Mouse (Mus musculus) small intestine, adult 2 months (tissue): Measurements from ENCODE around the gene Atg101. TPM values are rescaled to one million over a fixed set of nuclear protein-coding genes. Genes with fewer than 3 reads are reported as not detected.
A peak's percentile ranks its signal among the peaks of the same experiment; 100 is the strongest.

Experiments
- H3K27ac ChIP-seq: fragments of 200-500 bp; 2 replicates; pipeline ENCODE4 v1.5.1; 2012; ENCODE audit warnings: low read depth, low read length, control low read depth, inconsistent platforms; ENCODE audit not compliant: insufficient read depth
- H3K27me3 ChIP-seq: fragments of 200-500 bp; 2 replicates; pipeline ENCODE4 v1.6.1; 2012; ENCODE audit warnings: mild to moderate bottlenecking, moderate library complexity, low read length, inconsistent platforms; ENCODE audit not compliant: control insufficient read depth, insufficient read depth
- H3K36me3 ChIP-seq: fragments of 200-500 bp; 2 replicates; pipeline ENCODE4 v1.6.1; 2012; ENCODE audit warnings: mild to moderate bottlenecking, low read length, control low read depth, inconsistent platforms; ENCODE audit not compliant: control insufficient read depth, insufficient read depth
- H3K4me1 ChIP-seq: fragments of 200-500 bp; 2 replicates; pipeline ENCODE4 v1.6.1; 2012; ENCODE audit warnings: low read length, inconsistent platforms, mixed read lengths; ENCODE audit not compliant: control insufficient read depth, insufficient read depth, insufficient read length
- H3K4me3 ChIP-seq: fragments of 200-500 bp; 2 replicates; pipeline ENCODE4 v1.5.1; 2012; ENCODE audit warnings: low read depth, mild to moderate bottlenecking, control low read depth, inconsistent platforms, low read length, moderate library complexity
- CTCF ChIP-seq: fragments of 200-500 bp; IDR thresholded peaks from 2 replicates; pipeline ENCODE4 v1.5.1; 2012; ENCODE audit warnings: low read depth, mild to moderate bottlenecking, control low read depth, inconsistent platforms, low read length, moderate library complexity, mixed read lengths; ENCODE audit not compliant: insufficient replicate concordance, insufficient read length; ENCODE audit errors: extremely low read depth
- POLR2A ChIP-seq: fragments of 200-500 bp; IDR thresholded peaks from 2 replicates; pipeline ENCODE4 v1.6.1; 2012; ENCODE audit warnings: low read depth, mild to moderate bottlenecking, control low read depth, inconsistent platforms, low read length, moderate library complexity
- WGBS: fragments of 180-500 bp; shearing (Covaris S2); methylation state at CpG from one replicate; pipeline ENCODE4 v1.1.7; 2018; 5-methylcytosine and 5-hydroxymethylcytosine counted together
- polyA plus RNA-seq: library from polyadenylated mRNA; depleted of rRNA; stranded (reverse); fragments of >200 nt; gene quantifications from 2 replicates; pipeline ENCODE4 v1.2.3, GENCODE M21; 2012

The Atg101 gene
- polyA plus RNA-seq, 1 experiment, result 38.4 TPM

GRCm38 (mm10) chr15:101240799-101241204 lies 43.3 kb upstream of the Atg101 start:
- TF ChIP-seq POLR2A, result no peak
- peak; percentile 84; the same call in 1 of the 2 replicates for TF ChIP-seq CTCF
- Histone ChIP-seq H3K27ac (0 out of 2 replicates have a peak overlapping the region, but pooled peaks have one; percentile 18), H3K36me3 (no peaks in the 10 kb centered on the region), H3K4me1 (peaks cover 4% of the 10 kb centered on the region), H3K4me3 (peak overlapping the region; percentile 39), H3K27me3 (no peaks in the 10 kb centered on the region)
- 1% methylated on average over 10 of the region's 10 CpGs for WGBS

GRCm38 (mm10) chr15:101241236-101241635 lies 42.8 kb upstream of the Atg101 start:
- WGBS, result 34% methylated on average over 9 of the region's 9 CpGs
- 0 out of 2 replicates have a peak overlapping the region, but pooled peaks have one; percentile 18 for H3K27ac ChIP-seq
- peaks cover 2% of the 10 kb centered on the region for H3K4me1 ChIP-seq
- no peaks in the 10 kb centered on the region for H3K36me3 ChIP-seq
- H3K27me3 ChIP-seq, result no peaks in the 10 kb centered on the region
- TF ChIP-seq POLR2A (no peak), CTCF (no peak)
- no peak overlapping the region for H3K4me3 ChIP-seq

- peaks cover 1% of the 10 kb centered on the region for H3K4me1 ChIP-seq
- 81% methylated on average over 9 of the region's 9 CpGs for WGBS
- TF ChIP-seq POLR2A, result no peak
- no peak for TF ChIP-seq CTCF
- no peak overlapping the region for H3K27ac ChIP-seq
- H3K36me3 ChIP-seq, result no peaks in the 10 kb centered on the region
- H3K27me3 ChIP-seq, result no peaks in the 10 kb centered on the region
- no peak overlapping the region for H3K4me3 ChIP-seq
Measured at GRCm38 (mm10) chr15:101241853-101242252, 42.2 kb upstream of the Atg101 start.

- Histone ChIP-seq H3K27me3 (no peaks in the 10 kb centered on the region), H3K4me3 (no peak overlapping the region), H3K36me3 (no peaks in the 10 kb centered on the region), H3K27ac (no peak overlapping the region), H3K4me1 (peaks cover 4% of the 10 kb centered on the region)
- peak; percentile 56; the same call in 1 of the 2 replicates for TF ChIP-seq CTCF
- no peak for TF ChIP-seq POLR2A
- 22% methylated on average over 8 of the region's 8 CpGs for WGBS
Measured at GRCm38 (mm10) chr15:101242645-101243044, 41.4 kb upstream of the Atg101 start.

- H3K36me3 ChIP-seq, result no peaks in the 10 kb centered on the region
- H3K4me3 ChIP-seq, result no peak overlapping the region
- 66% methylated on average over 3 of the region's 3 CpGs for WGBS
- peaks cover 4% of the 10 kb centered on the region for H3K4me1 ChIP-seq
- H3K27me3 ChIP-seq, result no peaks in the 10 kb centered on the region
- H3K27ac ChIP-seq, result 0 out of 2 replicates have a peak overlapping the region, but pooled peaks have one; percentile 1
- TF ChIP-seq POLR2A, result no peak
- no peak for TF ChIP-seq CTCF
Measured at GRCm38 (mm10) chr15:101244012-101244411, 40.1 kb upstream of the Atg101 start.

- Histone ChIP-seq H3K4me1 (peaks cover 4% of the 10 kb centered on the region; the same call in 1 of the 2 replicates), H3K27ac (peak overlapping the region; percentile 86), H3K36me3 (no peaks in the 10 kb centered on the region), H3K27me3 (no peaks in the 10 kb centered on the region), H3K4me3 (peak overlapping the region; percentile 70)
- 2% methylated on average over 56 of the region's 56 CpGs for WGBS
- no peak; the same call in 1 of the 2 replicates for TF ChIP-seq POLR2A
- no peak for TF ChIP-seq CTCF
Measured at GRCm38 (mm10) chr15:101246231-101247154, 37.6 kb upstream of the Atg101 start.

GRCm38 (mm10) chr15:101247155-101247498 lies 36.9 kb upstream of the Atg101 start:
- peaks cover 4% of the 10 kb centered on the region; the same call in 1 of the 2 replicates for H3K4me1 ChIP-seq
- H3K27me3 ChIP-seq, result no peaks in the 10 kb centered on the region
- H3K36me3 ChIP-seq, result no peaks in the 10 kb centered on the region
- peak overlapping the region; percentile 86; the same call in 1 of the 2 replicates for H3K27ac ChIP-seq
- WGBS, result 74% methylated on average over 1 of the region's 1 CpGs
- H3K4me3 ChIP-seq, result no peak overlapping the region
- TF ChIP-seq CTCF (no peak), POLR2A (no peak)
